Mouse (Mus musculus) CH12.LX (cell line): ENCODE measurements around the gene Ccdc127. TPM values are rescaled to one million over a fixed set of nuclear protein-coding genes. Genes with fewer than 3 reads are reported as not detected.

ENCODE experiments used
- DNase-seq: peaks from one replicate; pipeline ENCODE4 v3.0.0-alpha.2; 2013; ENCODE audit errors: extremely low read depth
- H3K27ac ChIP-seq: 2 replicates; pipeline ENCODE4 v1.5.1; 2012; ENCODE audit warnings: low read depth, mild to moderate bottlenecking, control low read depth, moderate library complexity; ENCODE audit not compliant: insufficient read depth
- H3K27me3 ChIP-seq: replicated peaks from 2 replicates; pipeline ENCODE3; 2012; ENCODE audit warnings: inconsistent platforms
- H3K36me3 ChIP-seq, 2 experiments: replicated peaks in 1 of 2; 2 replicates each; pipeline versions ENCODE3 to v1.6.1; 2012; ENCODE audit warnings: inconsistent platforms in 1 of 2, low read length in 1 of 2, mild to moderate bottlenecking in 1 of 2, mixed read lengths in 1 of 2, moderate library complexity in 1 of 2; ENCODE audit not compliant: control insufficient read depth in 1 of 2, insufficient read depth in 1 of 2
- H3K4me1 ChIP-seq, 2 experiments: 2 replicates each; pipeline ENCODE4 v1.6.1; 2012; ENCODE audit warnings: inconsistent platforms in 1 of 2, moderate library complexity in 1 of 2; ENCODE audit not compliant: insufficient read depth in 2 of 2, control insufficient read depth in 1 of 2
- H3K4me2 ChIP-seq: 2 replicates; pipeline ENCODE4 v1.6.1; 2012; ENCODE audit warnings: low read depth, mild to moderate bottlenecking, control low read depth; ENCODE audit not compliant: poor library complexity, insufficient read depth, severe bottlenecking
- H3K4me3 ChIP-seq, 3 experiments: fragments of 150-350 bp in 1 of 3; sonication (generic) in 1 of 3; replicated peaks in 1 of 3; 2 replicates each; pipeline versions ENCODE3 to v1.5.1; 2011 to 2012; ENCODE audit warnings: low read depth in 2 of 3, low read length in 2 of 3, mild to moderate bottlenecking in 2 of 3, moderate library complexity in 2 of 3, control low read depth in 1 of 3, improper control_type of control experiment in 1 of 3, inconsistent platforms in 1 of 3, mixed read lengths in 1 of 3; ENCODE audit not compliant: poor library complexity in 1 of 3
- H3K79me2 ChIP-seq: replicated peaks from 2 replicates; pipeline ENCODE4 v1.6.1; 2012; ENCODE audit warnings: mild to moderate bottlenecking, moderate library complexity; ENCODE audit not compliant: control insufficient read depth, poor library complexity, insufficient read depth, severe bottlenecking; ENCODE audit errors: extremely low read depth
- H3K9ac ChIP-seq: 2 replicates; pipeline ENCODE4 v1.6.1; 2012; ENCODE audit warnings: low read depth, mild to moderate bottlenecking, control low read depth, moderate library complexity; ENCODE audit not compliant: insufficient read depth
- H3K9me3 ChIP-seq: replicated peaks from 2 replicates; pipeline ENCODE3; 2012; ENCODE audit warnings: low read length, inconsistent platforms, mixed read lengths
- CHD1 ChIP-seq: IDR thresholded peaks from 2 replicates; pipeline ENCODE4 v1.6.1; 2012; ENCODE audit warnings: low read depth, low read length, improper control_type of control experiment, inconsistent platforms
- CHD2 ChIP-seq: IDR thresholded peaks from 2 replicates; pipeline ENCODE4 v1.6.1; 2011; ENCODE audit warnings: low read length, improper control_type of control experiment
- CTCF ChIP-seq, 2 experiments: IDR thresholded peaks in 1 of 2; conservative IDR thresholded peaks in 1 of 2; 2 replicates each; pipeline ENCODE4 v1.5.1; 2011 to 2012; ENCODE audit warnings: low read depth in 2 of 2, low read length in 2 of 2, improper control_type of control experiment in 1 of 2, inconsistent platforms in 1 of 2, mild to moderate bottlenecking in 1 of 2, moderate library complexity in 1 of 2
- E2F4 ChIP-seq: IDR thresholded peaks from 2 replicates; pipeline ENCODE4 v1.6.1; 2011; ENCODE audit warnings: low read depth, low read length, improper control_type of control experiment; ENCODE audit not compliant: insufficient replicate concordance
- EP300 ChIP-seq: IDR thresholded peaks from 2 replicates; pipeline ENCODE4 v1.6.1; 2011; ENCODE audit warnings: low read length, improper control_type of control experiment
- JUN ChIP-seq: IDR thresholded peaks from 2 replicates; pipeline ENCODE4 v1.6.1; 2011; ENCODE audit warnings: low read depth, mild to moderate bottlenecking, low read length, improper control_type of control experiment, moderate library complexity; ENCODE audit not compliant: insufficient read depth
- KAT2A ChIP-seq: IDR thresholded peaks from 2 replicates; pipeline ENCODE4 v1.6.1; 2012; ENCODE audit warnings: low read length, improper control_type of control experiment, inconsistent platforms; ENCODE audit not compliant: insufficient replicate concordance
- MAFK ChIP-seq: IDR thresholded peaks from 2 replicates; pipeline ENCODE4 v1.6.1; 2011; ENCODE audit warnings: low read length, improper control_type of control experiment; ENCODE audit not compliant: insufficient replicate concordance
- MAZ ChIP-seq: IDR thresholded peaks from 2 replicates; pipeline ENCODE4 v1.6.1; 2012; ENCODE audit warnings: low read depth, mild to moderate bottlenecking, inconsistent platforms, low read length, improper control_type of control experiment, moderate library complexity
- MEF2A ChIP-seq: IDR thresholded peaks from 2 replicates; pipeline ENCODE4 v1.6.1; 2014; ENCODE audit warnings: low read depth, mild to moderate bottlenecking, inconsistent platforms, low read length, improper control_type of control experiment, borderline replicate concordance
- MXI1 ChIP-seq: IDR thresholded peaks from 2 replicates; pipeline ENCODE4 v1.6.1; 2011; ENCODE audit warnings: mild to moderate bottlenecking, low read depth, low read length, improper control_type of control experiment
- NRF1 ChIP-seq: IDR thresholded peaks from 2 replicates; pipeline ENCODE4 v1.6.1; 2014; ENCODE audit warnings: low read depth, mild to moderate bottlenecking, inconsistent platforms, low read length, improper control_type of control experiment, moderate library complexity
- PAX5 ChIP-seq: IDR thresholded peaks from 2 replicates; pipeline ENCODE4 v1.6.1; 2012; ENCODE audit warnings: low read length, inconsistent platforms, mixed read lengths
- POLR2A ChIP-seq: IDR thresholded peaks from 2 replicates; pipeline ENCODE4 v1.6.1; 2011; ENCODE audit warnings: low read depth, mild to moderate bottlenecking, improper control_type of control experiment, low read length
- POLR2AphosphoS2 ChIP-seq: IDR thresholded peaks from 2 replicates; pipeline ENCODE4 v1.6.1; 2011; ENCODE audit warnings: low read depth, low read length, improper control_type of control experiment
- RAD21 ChIP-seq: IDR thresholded peaks from 2 replicates; pipeline ENCODE4 v1.6.1; 2011; ENCODE audit warnings: low read depth, mild to moderate bottlenecking, low read length, improper control_type of control experiment, moderate library complexity
- SMC3 ChIP-seq: IDR thresholded peaks from 2 replicates; pipeline ENCODE4 v1.6.1; 2011; ENCODE audit warnings: low read depth, low read length, improper control_type of control experiment
- USF1 ChIP-seq: IDR thresholded peaks from 2 replicates; pipeline ENCODE4 v1.6.1; 2014; ENCODE audit warnings: low read depth, mild to moderate bottlenecking, inconsistent platforms, low read length, improper control_type of control experiment
- ZMIZ1 ChIP-seq: IDR thresholded peaks from 2 replicates; pipeline ENCODE4 v1.6.1; 2012; ENCODE audit warnings: low read depth, mild to moderate bottlenecking, inconsistent platforms, low read length, improper control_type of control experiment
- dilution Hi-C: fragments of 300-500 bp; cut with MboI; formaldehyde crosslinking; loops from 2 replicates; pipeline ENCODE4 v1.14.3; 2020; ENCODE audit warnings: low sequenced_read_pairs; ENCODE audit not compliant: extremely low pct_unique_long_range_greater_than_20kb, extremely low pct_ligation_motif_present
- in situ Hi-C: fragments of 300-500 bp; cut with MboI; formaldehyde crosslinking; loops from 3 replicates; pipeline ENCODE4 v1.14.3; 2019; ENCODE audit warnings: low sequenced_read_pairs, low pct_ligation_motif_present, low pct_unique_long_range_greater_than_20kb, mixed read lengths
- polyA plus RNA-seq: library from polyadenylated mRNA; unstranded; fragments of >175 nt; gene quantifications from 2 replicates; pipeline ENCODE4 v1.2.1, GENCODE M21; 2012; ENCODE audit warnings: low read depth; ENCODE audit not compliant: insufficient read length
- total RNA-seq, 2 experiments: library from RNA; depleted of rRNA; stranded (reverse); fragments of 300-350 nt in 1 of 2; fragments of >200 nt in 1 of 2; gene quantifications; 2 replicates each; pipeline ENCODE4 v1.2.3; 2012 to 2014

Ccdc127 gene
- total and polyA plus RNA-seq, 3 experiments: 40.8 to 57.5 (median 45.3) TPM

- peaks cover 17 to 45% of the 10 kb centered on the region in 2 experiments for H3K36me3 ChIP-seq
- H3K4me1 ChIP-seq: peaks cover 0 to 11% of the 10 kb centered on the region in 2 experiments; a peak in 2 of 4 replicates
- no peak within 1 kb of the TSS for H3K9ac ChIP-seq
- no peaks in the 10 kb centered on the region for H3K27me3 ChIP-seq
- no peaks in the 10 kb centered on the region; the same call in 1 of the 2 replicates for H3K79me2 ChIP-seq
- TF ChIP-seq ZMIZ1 (no peak), PAX5 (no peak), POLR2A (no peak), RAD21 (no peak), NRF1 (no peak), MXI1 (no peak), JUN (no peak), CHD2 (no peak), CTCF (conservative IDR thresholded peaks at IDR 0.05 in 1 of 2, IDR thresholded peaks at IDR 0.05 in 1 of 2; ENCODE audit: low read depth in 2 of 2, low read length in 2 of 2) (no peak), CHD1 (no peak), KAT2A (no peak), MAFK (no peak)
- H3K4me2 ChIP-seq: no peak within 1 kb of the TSS
- dilution Hi-C loops (no loop called here), in situ Hi-C loops (no loop called here)
- H3K9me3 ChIP-seq: no peaks in the 10 kb centered on the region
- no peak within 1 kb of the TSS for H3K27ac ChIP-seq
- DNase-seq: no peak
- H3K4me3 ChIP-seq: no peak within 1 kb of the TSS
Measured at GRCm38 (mm10) chr13:74363859-74364235, 13.7 kb downstream of the Ccdc127 start, which contains the start of gene Lrrc14b. TSS of gene Lrrc14b (minus strand) at chr13:74364005.

- Histone ChIP-seq H3K79me2 (no peaks in the 10 kb centered on the region), H3K36me3 (peaks cover 0 to 17% of the 10 kb centered on the region in 2 experiments), H3K4me2 (no peak overlapping the region), H3K9me3 (no peaks in the 10 kb centered on the region), H3K27ac (no peak overlapping the region), H3K27me3 (no peaks in the 10 kb centered on the region), H3K4me3 (no peak overlapping the region), H3K4me1 (no peaks in the 10 kb centered on the region), H3K9ac (no peak overlapping the region)
- DNase-seq: no peak
- TF ChIP-seq EP300 (no peak), E2F4 (no peak), POLR2A (no peak), USF1 (no peak), CTCF (conservative IDR thresholded peaks at IDR 0.05 in 1 of 2, IDR thresholded peaks at IDR 0.05 in 1 of 2; ENCODE audit: low read depth in 2 of 2, low read length in 2 of 2) (no peak), MAZ (no peak), ZMIZ1 (no peak), POLR2AphosphoS2 (no peak), MEF2A (no peak), CHD1 (no peak), SMC3 (no peak)
- dilution Hi-C loops: no loop called here
- in situ Hi-C loops: no loop called here
Measured at GRCm38 (mm10) chr13:74381533-74382276, 31.6 kb downstream of the Ccdc127 start.
